ENCODE assay signal across 25 mouse cellular contexts in genomic region chr17:48962646-48963045, GRCm38 (mm10). TPM values are rescaled to one million over a fixed set of nuclear protein-coding genes. Genes with fewer than 3 reads are reported as not detected.
"Had no signal": no experiment of that assay in that cellular context is flagged by ENCODE, and none has a peak within 500 bp of the region (broad histone marks: within the 10 kb centered on the region; RNA-seq: fewer than 3 reads in every experiment).

No protein-coding gene starts in this region.

- H3K9me3 ChIP-seq: forebrain, embryonic 15.5 days; heart, embryonic 13.5 days; heart, embryonic 15.5 days; hindbrain, embryonic 13.5 days; hindbrain, embryonic 15.5 days; limb, embryonic 12.5 days; liver, embryonic 13.5 days; liver, embryonic 15.5 days had no signal

- H3K4me3 ChIP-seq: forebrain, embryonic 15.5 days; heart, adult 2 months; heart, embryonic 13.5 days; heart, embryonic 15.5 days; hindbrain, embryonic 13.5 days; hindbrain, embryonic 15.5 days; limb, embryonic 12.5 days; liver, embryonic 13.5 days; liver, embryonic 15.5 days had no signal

- DNase-seq: forebrain, postnatal 0 days; gastrocnemius, postnatal 14 days; gastrocnemius, postnatal 36 days; heart, adult 11 months; heart, adult 2 months; heart, postnatal 14 days; heart, postnatal 36 days; layer of hippocampus, adult 9-11 months; layer of hippocampus, postnatal 36 days; left cerebral cortex, postnatal 4 days; liver; liver, embryonic 13.5 days; liver, postnatal 0 days had no signal

- H3K9ac ChIP-seq: forebrain, embryonic 15.5 days; forebrain, postnatal 0 days; heart, embryonic 13.5 days; heart, embryonic 15.5 days; hindbrain, embryonic 13.5 days; hindbrain, embryonic 15.5 days; limb, embryonic 12.5 days; liver, embryonic 13.5 days; liver, embryonic 15.5 days; liver, postnatal 0 days had no signal

- H3K27ac ChIP-seq: forebrain, embryonic 15.5 days; heart, adult 2 months; heart, embryonic 13.5 days; heart, embryonic 15.5 days; hindbrain, embryonic 13.5 days; hindbrain, embryonic 15.5 days; hindbrain, postnatal 0 days; kidney, postnatal 0 days; limb, embryonic 12.5 days; liver, embryonic 13.5 days; liver, embryonic 15.5 days had no signal

- H3K4me2 ChIP-seq: forebrain, embryonic 15.5 days; heart, embryonic 11.5 days; heart, embryonic 13.5 days; heart, embryonic 15.5 days; hindbrain, embryonic 13.5 days; hindbrain, embryonic 15.5 days; limb, embryonic 12.5 days; liver, embryonic 11.5 days; liver, embryonic 13.5 days; liver, embryonic 15.5 days had no signal

- H3K36me3 ChIP-seq: forebrain, embryonic 15.5 days; heart, embryonic 13.5 days; heart, embryonic 15.5 days; hindbrain, embryonic 13.5 days; hindbrain, embryonic 15.5 days; limb, embryonic 12.5 days; liver, embryonic 13.5 days; liver, embryonic 15.5 days had no signal

- ATAC-seq: forebrain, embryonic 15.5 days; forebrain, postnatal 0 days; hindbrain, postnatal 0 days; intestine, embryonic 16.5 days; liver, postnatal 0 days had no signal

- H3K27me3 ChIP-seq: forebrain, embryonic 15.5 days; heart, embryonic 13.5 days; hindbrain, embryonic 15.5 days; limb, embryonic 12.5 days; liver, embryonic 13.5 days; liver, embryonic 15.5 days had no signal

RNA-seq across cellular contexts. Expression of gene Lrfn2, which starts 30.5 kb away (rescaled TPM):
- polyA plus RNA-seq: heart, embryonic 11.5 days; liver, embryonic 15.5 days; liver, postnatal 0 days had no signal
